Mouse (Mus musculus) erythroblast, adult 5-6 weeks (primary cell): ENCODE results near the gene Rcl1. TPM values are rescaled to one million over a fixed set of nuclear protein-coding genes. Genes with fewer than 3 reads are reported as not detected.

ENCODE experiments used
- ATAC-seq: replicated peaks from 2 replicates; pipeline ENCODE4 v1.8.0; 2016; ENCODE audit warnings: moderate number of reproducible peaks, mild to moderate bottlenecking, moderate TSS enrichment, inconsistent platforms; ENCODE audit not compliant: poor library complexity, low FRiP score, severe bottlenecking
- total RNA-seq, 2 experiments: library from RNA; stranded (forward) in 1 of 2; stranded (reverse) in 1 of 2; fragments of 150-400 nt in 1 of 2; fragments of 200-764, 138-1000 nt in 1 of 2; gene quantifications; 2 replicates each; pipeline versions ENCODE4 v1.2.3 to v1.2.4; 2015 to 2017; ENCODE audit warnings: low replicate concordance in 2 of 2

The Rcl1 gene
- 22.9 and 35.7 TPM in 2 replicates for total RNA-seq (2015; ENCODE audit: low replicate concordance)
- total RNA-seq (2017; ENCODE audit: low replicate concordance) = 47.8 and 63.0 TPM in 2 replicates

DNA sequence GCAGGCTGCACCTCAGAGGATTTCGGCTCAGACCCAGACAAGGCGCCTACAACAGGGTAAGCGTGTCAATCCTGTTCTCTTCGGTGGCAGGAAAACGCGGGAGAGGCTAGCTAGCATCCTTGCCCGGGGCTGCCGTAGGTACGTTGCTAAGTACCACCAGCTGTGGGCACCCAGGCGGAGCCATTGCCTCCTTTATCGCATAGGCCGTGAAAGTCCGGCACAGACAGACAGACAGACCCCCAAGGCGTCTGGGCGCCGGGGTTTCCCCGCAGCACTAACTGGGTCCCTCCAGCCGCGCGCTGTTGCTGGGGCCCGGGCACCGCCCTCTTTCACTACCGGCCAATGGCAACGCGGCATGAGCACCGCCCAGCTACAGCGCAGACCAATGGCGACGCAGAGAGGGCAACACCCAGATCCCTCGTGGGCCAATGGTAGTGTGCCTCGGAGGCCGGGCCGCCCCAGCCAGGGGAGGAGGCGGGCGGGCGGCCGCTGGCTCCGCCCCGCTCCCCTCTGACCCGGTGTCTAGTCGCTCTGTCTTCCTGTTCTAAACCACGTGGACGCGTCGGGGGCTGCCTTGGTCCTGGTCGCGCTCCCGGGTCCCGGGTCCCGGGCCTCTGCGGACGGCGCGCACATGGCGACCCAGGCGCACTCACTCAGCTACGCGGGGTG, at the start of gene Rcl1:
Gene Rcl1, plus strand, starts transcription at position 502 of the 669 bp plus-strand sequence.
- ATAC-seq = peak; percentile 99

DNA sequence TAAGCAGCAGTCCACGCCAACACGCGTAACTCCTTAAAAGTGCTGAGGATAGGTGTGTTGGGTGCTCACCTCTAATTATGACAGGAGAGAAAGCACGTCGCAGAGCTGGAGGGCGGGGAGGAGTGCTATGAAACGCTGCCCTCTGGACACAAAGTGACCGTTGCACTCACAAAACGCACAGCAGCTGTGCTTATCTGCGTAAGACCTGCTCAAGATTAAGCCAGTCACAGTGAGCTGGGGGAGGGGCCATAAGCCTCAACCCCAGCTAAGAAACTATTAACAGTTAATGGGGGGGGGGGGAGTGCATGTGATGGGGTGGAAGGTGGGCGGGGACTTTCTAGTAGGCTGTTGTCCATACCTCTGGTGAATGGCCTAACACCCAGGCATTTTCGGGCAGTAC, 48.4 kb upstream of the Rcl1 start:
- no peak for ATAC-seq

- ATAC-seq = no peak
Observed at GRCm38 (mm10) chr19:29054594-29054993, 46.6 kb upstream of the Rcl1 start.

- ATAC-seq = no peak
Observed at GRCm38 (mm10) chr19:29055469-29055868, 45.7 kb upstream of the Rcl1 start.

DNA sequence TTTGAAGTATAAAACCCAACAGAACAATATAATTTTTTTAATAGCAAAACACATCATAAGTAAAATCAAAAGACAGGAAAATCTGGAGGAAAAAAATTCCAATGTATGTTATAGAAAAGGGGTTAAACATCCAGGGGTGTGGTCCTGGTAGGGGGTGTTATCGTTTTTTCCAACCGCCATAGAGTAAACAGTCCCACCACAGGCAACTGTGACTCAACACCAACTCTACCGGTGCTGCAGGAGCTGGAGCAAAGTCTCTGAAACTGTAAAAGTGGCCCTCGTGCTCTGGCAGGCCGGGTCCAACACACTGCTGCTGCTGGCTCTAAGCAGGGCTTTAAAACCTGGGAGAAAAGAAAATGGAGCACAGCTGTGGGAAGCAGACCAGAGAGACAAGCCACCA, 42.4 kb upstream of the Rcl1 start:
- ATAC-seq = no peak

DNA sequence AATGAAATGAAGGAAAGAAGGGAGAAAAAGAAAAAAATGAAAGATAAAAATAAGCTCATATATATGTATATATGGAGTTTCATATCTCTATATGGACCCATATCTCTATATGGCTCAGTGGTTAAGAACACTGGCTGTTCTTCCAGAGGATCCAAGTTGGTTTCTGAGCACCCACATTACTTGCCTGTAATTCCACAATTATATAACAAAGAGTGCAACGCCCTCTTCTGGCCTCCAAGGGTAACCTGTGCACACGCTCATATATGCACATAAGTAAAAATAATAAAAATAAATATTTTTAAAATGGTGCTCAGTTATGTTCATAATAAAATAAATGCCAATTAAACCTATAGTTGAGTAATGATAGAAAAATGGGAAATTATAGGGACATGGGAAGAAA, 41.5 kb upstream of the Rcl1 start:
- ATAC-seq = no peak

GRCm38 (mm10) chr19:29060299-29060698, 40.9 kb upstream of the Rcl1 start:
- ATAC-seq = no peak

- no peak for ATAC-seq
Observed at GRCm38 (mm10) chr19:29063009-29063408, 38.2 kb upstream of the Rcl1 start.

- peak; percentile 72 for ATAC-seq
Observed at GRCm38 (mm10) chr19:29063577-29064363, 37.4 kb upstream of the Rcl1 start.

- peak; percentile 77 for ATAC-seq
Observed at GRCm38 (mm10) chr19:29064451-29065102, 36.6 kb upstream of the Rcl1 start.

GRCm38 (mm10) chr19:29066981-29067471, 34.1 kb upstream of the Rcl1 start:
- ATAC-seq = peak; percentile 73

DNA sequence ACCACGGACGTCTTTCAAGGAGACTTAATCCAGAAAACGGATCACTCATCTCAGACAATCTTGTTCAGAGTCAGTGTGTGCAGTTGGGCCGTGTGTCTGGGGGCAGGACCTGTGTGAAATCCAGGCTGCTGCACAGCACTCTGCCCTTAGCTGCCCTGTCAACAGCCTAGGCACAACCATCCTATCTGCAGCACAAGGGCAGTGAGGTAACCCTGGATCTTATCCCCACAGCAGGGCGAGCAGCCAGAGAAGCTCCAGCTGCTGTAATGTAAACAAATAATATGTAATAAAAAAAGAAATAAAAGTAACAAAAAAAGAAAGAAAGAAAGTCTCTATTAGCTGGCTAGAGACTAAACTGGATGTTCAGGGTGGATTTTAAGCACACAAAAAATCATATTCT, 32.0 kb upstream of the Rcl1 start:
- ATAC-seq = no peak

- ATAC-seq = no peak
Observed at GRCm38 (mm10) chr19:29074802-29075201, 26.4 kb upstream of the Rcl1 start.

GRCm38 (mm10) chr19:29088628-29089027, 12.5 kb upstream of the Rcl1 start:
- ATAC-seq = peak; percentile 47; the same call in 1 of the 2 replicates

DNA sequence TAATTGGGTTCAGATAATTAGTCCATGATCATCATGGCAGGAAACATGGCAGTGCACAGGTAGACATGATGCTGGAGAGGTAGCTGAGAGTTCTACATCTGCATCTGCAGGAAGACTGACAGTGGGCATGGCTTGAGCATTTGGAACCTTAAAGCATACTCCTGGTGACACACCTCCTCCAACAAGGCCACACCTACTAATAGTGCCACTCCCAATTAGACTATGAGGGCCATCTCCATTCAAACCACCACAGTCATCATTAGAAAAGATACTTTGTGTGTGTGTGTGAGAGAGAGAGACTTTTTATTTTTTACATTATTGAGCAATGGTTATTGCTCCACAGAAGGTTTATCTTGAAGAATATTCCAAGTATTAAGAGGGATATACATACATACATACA, 9.0 kb upstream of the Rcl1 start:
- peak; percentile 67; the same call in 1 of the 2 replicates for ATAC-seq

DNA sequence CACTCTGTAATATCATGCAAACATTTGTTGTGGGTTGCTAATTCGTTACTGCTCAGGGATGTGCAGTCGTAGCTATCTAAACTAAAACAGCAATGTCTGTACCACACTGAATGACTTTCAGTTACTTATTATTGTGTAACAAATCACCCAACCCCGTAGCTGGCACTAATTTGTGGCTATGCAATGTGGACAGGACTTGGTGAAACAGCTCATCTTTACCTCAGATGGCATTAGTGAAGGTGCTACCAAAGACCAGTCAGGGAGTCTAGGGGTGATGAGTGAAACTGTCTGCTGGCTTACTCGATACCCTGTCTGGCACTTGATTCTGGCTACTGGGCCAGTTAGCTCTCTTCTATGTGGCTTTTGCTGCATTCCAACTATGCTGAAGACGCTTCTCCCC, 2.1 kb upstream of the Rcl1 start:
- ATAC-seq = no peak

- ATAC-seq = no peak
Observed at GRCm38 (mm10) chr19:29099596-29099995, 1.6 kb upstream of the Rcl1 start.

DNA sequence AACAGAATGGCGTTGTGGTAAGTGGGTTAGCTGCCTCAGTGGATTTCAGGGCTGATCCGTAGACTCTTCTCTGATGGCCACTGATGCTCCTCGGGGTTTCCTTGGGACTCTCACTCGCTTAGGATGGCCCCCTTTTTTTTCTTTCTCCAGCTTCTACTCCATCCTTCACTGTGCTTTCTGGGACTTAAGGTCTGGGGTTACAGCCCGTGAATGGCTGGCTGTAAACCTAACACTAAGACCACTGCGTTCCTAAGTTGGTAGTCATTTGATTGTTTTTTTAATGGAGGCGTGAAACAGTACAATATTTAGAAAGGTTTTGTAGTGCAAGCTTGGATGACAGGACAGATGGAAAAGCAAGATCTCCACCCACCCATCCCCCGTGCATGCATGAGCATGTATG, 914 bp upstream of the Rcl1 start:
- peak; percentile 10; the same call in 1 of the 2 replicates for ATAC-seq

- no peak; the same call in 1 of the 2 replicates for ATAC-seq
Observed at GRCm38 (mm10) chr19:29101591-29101990, 416 bp downstream of the Rcl1 start.

- no peak for ATAC-seq
Observed at GRCm38 (mm10) chr19:29102098-29102497, 923 bp downstream of the Rcl1 start.
